Mouse (Mus musculus): ENCODE measurements around the gene Hdac6.
A peak's percentile ranks its signal among the peaks of the same experiment; 100 is the strongest.

Hdac6 gene

DNA sequence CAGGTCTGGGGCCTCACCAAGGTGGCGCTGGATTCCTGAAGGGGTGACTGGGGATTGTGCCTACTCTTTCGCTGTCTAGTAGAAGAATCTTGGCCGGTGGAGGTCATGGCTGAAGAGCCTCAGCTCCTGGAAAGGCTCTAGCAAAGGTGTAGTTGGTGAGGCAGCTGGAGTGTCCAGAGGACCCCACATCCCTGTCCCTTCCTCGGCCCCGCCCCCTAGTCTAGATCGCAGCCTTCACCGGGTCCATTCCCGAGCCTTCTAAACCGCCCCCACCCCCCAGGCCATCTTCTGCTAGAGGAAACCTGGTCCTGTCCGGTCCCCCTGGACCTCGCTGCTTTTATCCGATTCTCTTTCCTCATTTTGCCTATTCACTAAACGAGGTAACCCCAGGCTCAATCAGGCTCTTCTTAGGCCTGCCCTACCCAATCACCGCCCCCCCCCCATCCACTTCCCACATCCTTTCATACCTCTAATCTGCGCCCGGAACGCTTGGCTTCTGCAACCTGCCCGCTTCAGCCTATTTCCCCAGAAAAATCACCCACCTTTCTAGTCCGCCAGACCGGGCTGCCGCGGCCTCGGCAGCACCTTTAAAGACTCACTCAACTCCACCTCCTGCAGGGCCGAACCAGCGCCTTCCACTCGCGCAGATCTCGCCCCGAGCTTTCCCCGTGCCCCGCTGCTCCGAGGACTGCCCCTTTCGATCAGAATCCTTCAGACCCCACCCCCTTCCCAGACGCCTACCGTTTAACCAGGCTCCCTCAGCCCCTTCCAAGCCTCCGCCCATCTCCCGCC is at the start of gene Hdac6:
Hdac6 (minus strand) TSS at position 782 of the 792 bp plus-strand sequence.
- DNase-seq (ENCODE audit: inconsistent age in 2 of 2, low spot score in 1 of 2): peak; percentile 29 to 43

DNA sequence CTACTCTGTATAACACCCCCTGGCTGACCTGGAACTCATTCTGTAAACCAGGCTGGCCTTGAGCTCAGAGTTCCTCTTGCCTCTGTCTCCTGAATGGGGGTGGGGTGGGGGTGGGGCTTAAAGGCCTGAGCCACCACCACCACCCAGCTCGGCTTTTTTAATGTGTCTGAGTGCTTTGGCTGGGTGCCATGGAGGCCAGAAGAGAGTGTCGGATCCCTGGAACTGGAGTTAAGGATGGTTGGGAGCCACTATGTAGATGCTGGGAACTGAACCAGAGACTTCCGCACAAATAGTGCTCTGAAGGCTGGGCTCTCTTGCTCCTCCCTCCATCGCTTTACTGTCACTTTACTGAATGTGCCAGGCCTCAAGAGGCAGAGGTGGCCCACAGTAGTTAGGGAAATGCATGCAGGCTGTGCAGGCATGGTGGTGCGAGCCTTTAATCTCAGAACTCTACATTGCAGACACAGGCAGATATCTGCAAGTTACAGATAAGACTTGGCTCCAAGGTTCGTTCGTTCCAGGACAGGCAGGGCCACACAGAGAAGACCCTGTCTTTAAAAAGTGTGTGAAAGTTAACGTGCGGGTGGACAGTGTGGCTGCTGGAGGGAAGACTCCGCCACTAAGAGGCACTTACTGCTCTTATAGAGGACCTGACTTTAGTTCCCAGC is 45.5 kb upstream of the Hdac6 start:
- no peak for DNase-seq (ENCODE audit: inconsistent age in 2 of 2, low spot score in 1 of 2)

GRCm38 (mm10) chrX:7992379-7993067 is 44.8 kb upstream of the Hdac6 start:
- peak in 1 of 2 experiments; percentile 45 for DNase-seq (ENCODE audit: inconsistent age in 2 of 2, low spot score in 1 of 2)

GRCm38 (mm10) chrX:7981368-7981767 is 33.7 kb upstream of the Hdac6 start:
- no peak for DNase-seq (ENCODE audit: inconsistent age in 2 of 2, low spot score in 1 of 2)

- no peak for DNase-seq (ENCODE audit: inconsistent age in 2 of 2, low spot score in 1 of 2)
Observed at GRCm38 (mm10) chrX:7977892-7978291, 30.2 kb upstream of the Hdac6 start, which contains the start of gene Gata1. Gene Gata1 (minus strand): TSS chrX:7978071.

GRCm38 (mm10) chrX:7971292-7971691 is 23.6 kb upstream of the Hdac6 start:
- DNase-seq (ENCODE audit: inconsistent age in 2 of 2, low spot score in 1 of 2): no peak

GRCm38 (mm10) chrX:7968899-7969298 is 21.2 kb upstream of the Hdac6 start:
- no peak for DNase-seq (ENCODE audit: inconsistent age in 2 of 2, low spot score in 1 of 2)

DNA sequence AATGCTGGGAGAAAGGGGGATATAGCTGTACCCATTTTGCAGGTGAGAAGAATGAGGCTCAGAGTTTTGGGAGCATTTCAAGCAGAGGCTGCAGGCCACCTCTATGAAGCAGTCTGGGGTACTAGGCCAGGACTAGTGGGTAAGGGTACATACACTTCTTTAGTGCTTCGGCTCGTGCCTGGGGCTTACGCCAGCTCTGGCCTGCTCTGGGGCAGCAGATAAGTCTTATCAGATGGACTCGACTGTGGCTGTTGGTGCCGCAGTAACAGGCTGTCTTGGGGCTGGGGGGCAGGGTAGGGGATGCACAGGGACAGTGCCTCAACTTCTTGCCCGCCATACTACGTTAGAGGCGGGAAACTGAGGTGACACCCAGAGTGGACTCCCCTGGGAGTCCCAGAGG is 20.5 kb upstream of the Hdac6 start:
- DNase-seq (ENCODE audit: inconsistent age in 2 of 2, low spot score in 1 of 2): no peak

- no peak for DNase-seq (ENCODE audit: inconsistent age in 2 of 2, low spot score in 1 of 2)
Observed at GRCm38 (mm10) chrX:7967596-7968201, 20.0 kb upstream of the Hdac6 start.

GRCm38 (mm10) chrX:7966161-7966560 is 18.5 kb upstream of the Hdac6 start:
- DNase-seq (ENCODE audit: inconsistent age in 2 of 2, low spot score in 1 of 2): no peak

GRCm38 (mm10) chrX:7963829-7964626 is 16.3 kb upstream of the Hdac6 start:
- no peak for DNase-seq (ENCODE audit: inconsistent age in 2 of 2, low spot score in 1 of 2)

- no peak for DNase-seq (ENCODE audit: inconsistent age in 2 of 2, low spot score in 1 of 2)
Observed at GRCm38 (mm10) chrX:7958868-7959267, 11.2 kb upstream of the Hdac6 start.

GRCm38 (mm10) chrX:7950091-7950490 is 2.4 kb upstream of the Hdac6 start:
- DNase-seq (ENCODE audit: inconsistent age in 2 of 2, low spot score in 1 of 2): peak; percentile 40 to 70

GRCm38 (mm10) chrX:7947900-7948492 is 307 bp upstream of the Hdac6 start:
- peak; percentile 95 to 97 for DNase-seq (ENCODE audit: inconsistent age in 2 of 2, low spot score in 1 of 2)

DNA sequence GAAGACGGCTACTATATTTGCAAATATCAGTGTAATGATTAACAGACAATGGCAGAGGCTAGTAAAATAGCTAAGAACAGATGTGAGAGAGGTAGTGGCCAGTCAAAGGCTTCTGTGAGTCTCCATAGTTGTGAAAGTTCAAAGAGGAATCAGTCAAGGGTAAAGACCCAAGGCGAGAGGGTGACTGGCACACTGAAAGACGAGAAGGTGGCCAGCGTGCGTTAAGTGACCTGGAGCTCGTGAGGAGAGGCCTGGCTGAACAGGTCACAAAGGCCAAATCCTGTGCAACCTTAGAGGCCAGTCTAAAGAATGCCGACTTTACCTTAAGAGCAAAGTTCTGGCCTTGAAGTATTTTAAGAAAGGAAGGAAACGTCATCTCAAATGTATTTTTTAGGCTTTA is 2.1 kb downstream of the Hdac6 start:
- DNase-seq (ENCODE audit: inconsistent age in 2 of 2, low spot score in 1 of 2): no peak

GRCm38 (mm10) chrX:7937667-7938066 is 10.0 kb downstream of the Hdac6 start:
- no peak for DNase-seq (ENCODE audit: inconsistent age in 2 of 2, low spot score in 1 of 2)

DNA sequence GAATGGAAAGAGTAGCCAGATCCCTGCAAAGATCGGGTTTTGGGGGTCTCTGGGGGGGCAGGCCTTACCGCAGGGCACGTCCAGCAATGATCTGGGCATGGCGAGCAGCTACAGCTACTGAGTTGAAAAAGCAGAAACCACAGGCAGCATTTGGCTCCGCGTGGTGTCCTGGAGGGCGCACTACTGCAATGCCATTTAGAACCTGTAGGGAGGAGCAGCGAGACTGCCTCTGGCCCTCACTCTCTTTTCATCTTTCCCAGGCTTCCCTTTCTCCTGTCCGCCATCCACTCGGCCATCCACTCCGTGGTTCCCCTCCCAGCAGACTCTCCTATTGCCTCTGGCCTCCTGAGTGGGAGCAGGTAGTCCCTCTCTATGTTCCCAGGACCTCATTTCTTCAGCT is 10.8 kb downstream of the Hdac6 start:
- DNase-seq (ENCODE audit: inconsistent age in 2 of 2, low spot score in 1 of 2): no peak

DNA sequence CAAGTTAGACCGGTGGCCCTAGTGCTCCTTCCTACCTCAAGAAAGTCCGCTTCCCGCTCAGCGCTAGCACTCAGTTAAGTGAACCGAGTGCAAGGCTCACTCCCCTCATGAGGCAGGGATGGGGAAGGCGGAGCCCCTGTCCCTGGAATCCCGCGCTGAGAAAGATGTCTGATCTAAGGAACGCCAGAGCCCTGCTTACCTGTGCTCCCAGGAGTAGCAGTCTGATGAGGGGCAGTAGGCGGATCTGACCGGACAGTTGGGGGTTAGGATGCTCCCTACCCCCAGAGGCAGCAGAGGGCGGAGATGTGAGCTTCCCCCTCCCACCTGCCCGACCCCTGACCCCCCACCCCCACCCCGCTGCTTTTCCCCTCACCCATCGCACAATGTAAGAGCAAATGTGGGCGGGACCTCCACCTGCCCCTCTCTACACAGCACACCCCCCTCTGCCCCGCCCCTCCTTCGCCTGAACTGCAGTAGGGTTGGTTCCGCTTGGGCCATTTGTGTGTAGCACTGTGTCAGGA is 19.4 kb downstream of the Hdac6 start, which contains the start of gene Eras:
Eras (minus strand) TSS at position 338 of the 521 bp plus-strand sequence.
- DNase-seq (ENCODE audit: inconsistent age in 2 of 2, low spot score in 1 of 2): no peak

DNA sequence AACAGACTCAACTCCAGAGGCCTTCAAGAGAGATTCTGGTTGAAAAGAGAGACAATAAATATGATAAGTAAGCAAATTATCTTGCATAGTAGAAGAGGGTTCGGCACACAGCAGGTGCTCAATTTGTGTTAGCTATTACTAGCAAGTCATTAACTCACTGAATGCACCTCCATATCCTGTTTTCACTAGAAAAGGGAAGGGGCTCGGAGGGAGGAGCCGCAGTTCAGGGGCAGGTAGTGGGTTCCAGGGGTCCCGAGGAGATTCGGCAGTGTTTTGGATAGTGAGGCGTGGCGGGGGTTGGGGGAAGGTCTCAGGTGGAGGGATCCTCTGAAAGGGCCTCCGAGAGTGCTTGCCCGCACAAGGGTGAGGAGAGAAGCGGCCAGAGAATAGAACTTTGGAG is 20.6 kb downstream of the Hdac6 start:
- DNase-seq (ENCODE audit: inconsistent age in 2 of 2, low spot score in 1 of 2): no peak

- no peak for DNase-seq (ENCODE audit: inconsistent age in 2 of 2, low spot score in 1 of 2)
Observed at GRCm38 (mm10) chrX:7926266-7926665, 21.4 kb downstream of the Hdac6 start.

All from adrenal gland, adult (tissue).